Mouse (Mus musculus) lung, embryonic 14.5 days (tissue): ENCODE measurements around the gene Itga9. TPM values are rescaled to one million over a fixed set of nuclear protein-coding genes. Genes with fewer than 3 reads are reported as not detected.

Experiments
- ATAC-seq: fragments of 200-750 bp; cut with Nextera tagmentation; 2 replicates; pipeline ENCODE4 v1.8.0; 2017; ENCODE audit warnings: mild to moderate bottlenecking, moderate TSS enrichment, moderate library complexity; ENCODE audit not compliant: insufficient read depth
- DNase-seq: peaks from one replicate; pipeline ENCODE4 v3.0.0-alpha.2; 2015
- H3K27ac ChIP-seq: fragments of 300-500 bp; sonication (generic); 2 replicates; pipeline ENCODE4 v1.5.1; 2014; ENCODE audit warnings: low read depth, mild to moderate bottlenecking, moderate library complexity
- H3K27me3 ChIP-seq: fragments of 300-500 bp; sonication (generic); 2 replicates; pipeline ENCODE4 v1.6.1; 2014; ENCODE audit warnings: low read length, control low read depth; ENCODE audit not compliant: insufficient read depth
- H3K36me3 ChIP-seq: fragments of 300-500 bp; sonication (generic); 2 replicates; pipeline ENCODE4 v1.6.1; 2014; ENCODE audit warnings: control low read depth; ENCODE audit not compliant: insufficient read depth
- H3K4me1 ChIP-seq: fragments of 300-500 bp; sonication (generic); 2 replicates; pipeline ENCODE4 v1.6.1; 2014; ENCODE audit warnings: antibody characterized with exemption, control low read depth; ENCODE audit not compliant: insufficient read depth
- H3K4me2 ChIP-seq: fragments of 300-500 bp; sonication (generic); 2 replicates; pipeline ENCODE4 v1.6.1; 2014; ENCODE audit warnings: mild to moderate bottlenecking
- H3K4me3 ChIP-seq: fragments of 300-500 bp; sonication (generic); 2 replicates; pipeline ENCODE4 v1.5.1; 2014; ENCODE audit warnings: low read depth, low read length
- H3K9ac ChIP-seq: fragments of 300-500 bp; sonication (generic); 2 replicates; pipeline ENCODE4 v1.6.1; 2014
- H3K9me3 ChIP-seq: fragments of 300-500 bp; sonication (generic); 2 replicates; pipeline ENCODE4 v1.6.1; 2016; ENCODE audit warnings: low read depth, low read length, control low read depth
- CTCF ChIP-seq: IDR thresholded peaks from 2 replicates; pipeline ENCODE4 v1.5.1; 2016; ENCODE audit warnings: antibody characterized with exemption, low read depth
- WGBS: fragments of 180-500 bp; shearing (Covaris S2); extraction: QIAGEN DNeasy Blood & Tissue Kit; methylation state at CpG from one replicate; pipeline ENCODE4 v1.1.7; 2014; 5-methylcytosine and 5-hydroxymethylcytosine counted together
- polyA plus RNA-seq: library from polyadenylated mRNA; unstranded; fragments of >200 nt; fragmentation: Nextera tagmentation; extraction: Ambion mirVana; gene quantifications from 2 replicates; pipeline ENCODE4 v1.2.1, GENCODE M21; 2014

Itga9 gene
- polyA plus RNA-seq, 1 experiment from 2014 or later: 28.7 TPM

DNA sequence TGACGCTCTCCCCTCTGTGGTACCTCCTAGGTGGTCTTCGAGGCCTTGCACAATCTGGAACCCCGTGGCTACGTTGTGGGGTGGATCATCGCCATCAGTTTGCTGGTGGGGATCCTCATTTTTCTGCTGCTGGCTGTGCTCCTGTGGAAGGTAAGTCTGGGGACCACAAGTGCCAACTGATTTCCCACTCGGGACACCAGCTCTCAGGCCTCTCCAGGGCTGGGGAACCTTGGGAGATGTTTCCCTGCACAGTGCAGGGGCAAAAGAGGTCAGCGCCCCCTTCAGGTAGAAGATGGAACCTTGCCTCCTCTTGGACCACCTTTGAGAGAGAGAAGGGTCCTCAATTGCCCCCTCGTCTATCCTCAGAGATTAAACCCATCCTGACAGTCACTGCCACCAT is 281.2 kb downstream of the Itga9 start:
- 0 out of 2 replicates have a peak, but pooled peaks have one; percentile 17 for TF ChIP-seq CTCF
- H3K27me3 ChIP-seq: no peaks in the 10 kb centered on the region
- H3K9me3 ChIP-seq: no peaks in the 10 kb centered on the region
- no peak overlapping the region for H3K4me3 ChIP-seq
- H3K4me2 ChIP-seq: no peak overlapping the region
- 0 out of 2 replicates have a peak, but pooled peaks cover 5% of the 10 kb centered on the region for H3K36me3 ChIP-seq
- 88% methylated on average over 8 of the region's 8 CpGs for WGBS
- no peak overlapping the region for H3K27ac ChIP-seq
- no peak for DNase-seq
- no peak overlapping the region for H3K9ac ChIP-seq
- H3K4me1 ChIP-seq: peaks cover 10% of the 10 kb centered on the region
- no peak for ATAC-seq

DNA sequence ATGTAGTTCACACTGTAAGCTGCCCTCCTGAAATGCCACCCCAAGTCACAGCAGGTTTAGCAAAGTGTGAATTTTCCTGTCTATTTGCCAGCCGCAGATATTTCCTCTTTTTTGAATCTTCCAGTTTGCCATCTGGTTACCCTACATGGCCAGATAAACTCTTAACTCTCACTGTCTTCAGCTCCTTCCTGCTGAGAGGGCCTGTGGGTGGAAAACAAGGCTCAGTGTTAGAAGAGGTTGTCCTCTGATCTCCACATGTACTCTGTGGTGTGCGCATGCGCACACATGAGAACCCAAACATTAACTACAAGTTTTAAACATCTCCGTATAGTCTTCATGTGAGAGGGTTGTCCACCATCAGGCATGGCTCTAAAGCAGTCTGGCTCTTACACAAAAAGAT is 283.7 kb downstream of the Itga9 start:
- Histone ChIP-seq H3K27me3 (no peaks in the 10 kb centered on the region), H3K4me1 (peaks cover 10% of the 10 kb centered on the region), H3K9ac (no peak overlapping the region), H3K9me3 (no peaks in the 10 kb centered on the region), H3K4me3 (no peak overlapping the region), H3K27ac (peak overlapping the region; percentile 39; the same call in 1 of the 2 replicates), H3K4me2 (no peak overlapping the region), H3K36me3 (0 out of 2 replicates have a peak, but pooled peaks cover 5% of the 10 kb centered on the region)
- no peak for TF ChIP-seq CTCF
- WGBS: 71% methylated on average over 4 of the region's 4 CpGs
- no peak for ATAC-seq
- no peak for DNase-seq

DNA sequence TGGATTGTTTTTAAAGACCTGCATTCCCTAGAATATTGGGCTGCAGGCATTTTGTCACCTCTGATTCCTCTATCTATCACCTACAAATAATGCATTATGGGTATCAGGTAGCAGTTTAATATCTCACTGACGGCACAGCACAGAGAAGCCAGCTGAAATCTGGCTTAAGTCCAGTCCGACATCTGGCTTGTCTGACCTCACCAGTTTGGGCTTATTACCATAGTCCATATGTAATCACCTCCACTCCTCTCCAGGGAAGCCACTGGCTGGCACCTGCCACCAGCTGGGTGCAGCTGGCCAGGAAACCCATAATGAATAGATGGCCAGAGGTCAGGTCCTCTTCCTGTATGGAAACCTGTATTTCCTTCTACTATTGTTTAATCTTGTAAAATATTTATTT is 284.2 kb downstream of the Itga9 start:
- peak overlapping the region; percentile 24; the same call in 1 of the 2 replicates for H3K27ac ChIP-seq

DNA sequence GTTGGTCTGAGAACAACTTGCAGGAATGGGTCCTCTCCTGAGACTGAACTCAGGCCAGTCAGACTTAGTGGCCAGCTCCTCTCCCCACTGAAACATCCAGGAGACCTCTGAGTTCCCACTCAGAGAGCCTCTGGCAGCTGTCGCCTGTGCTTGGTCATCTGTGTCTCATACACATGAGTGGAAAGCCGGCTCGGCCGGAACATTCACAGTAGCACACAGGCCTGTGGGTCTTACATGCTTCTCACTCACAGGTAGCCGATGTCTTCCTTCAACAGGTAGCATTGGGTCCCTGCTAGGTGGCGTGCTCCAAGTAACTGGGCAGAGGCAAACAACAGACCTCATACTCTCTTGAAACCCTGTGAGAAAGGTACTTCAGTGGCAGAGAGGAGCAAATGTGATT is 284.6 kb downstream of the Itga9 start:
- TF ChIP-seq CTCF: no peak
- ATAC-seq: no peak
- Histone ChIP-seq H3K27ac (peak overlapping the region; percentile 58; the same call in 1 of the 2 replicates), H3K4me2 (no peak overlapping the region), H3K4me1 (peaks cover 10% of the 10 kb centered on the region), H3K36me3 (0 out of 2 replicates have a peak, but pooled peaks cover 8% of the 10 kb centered on the region), H3K27me3 (no peaks in the 10 kb centered on the region), H3K9me3 (no peaks in the 10 kb centered on the region), H3K4me3 (no peak overlapping the region), H3K9ac (no peak overlapping the region)
- 79% methylated on average over 6 of the region's 6 CpGs for WGBS
- no peak for DNase-seq

More for the DNA sequence above, 284.2 kb downstream of the Itga9 start:
- ATAC-seq: peak; percentile 53; the same call in 1 of the 2 replicates
- no peak overlapping the region for H3K4me3 ChIP-seq
- peak; percentile 69 for DNase-seq
- H3K4me2 ChIP-seq: no peak overlapping the region
- H3K27me3 ChIP-seq: no peaks in the 10 kb centered on the region
- H3K9me3 ChIP-seq: no peaks in the 10 kb centered on the region
- H3K9ac ChIP-seq: no peak overlapping the region
- H3K36me3 ChIP-seq: 0 out of 2 replicates have a peak, but pooled peaks cover 8% of the 10 kb centered on the region
- peaks cover 10% of the 10 kb centered on the region for H3K4me1 ChIP-seq
- no peak for TF ChIP-seq CTCF
- WGBS: 50% methylated on average over 2 of the region's 2 CpGs

DNA sequence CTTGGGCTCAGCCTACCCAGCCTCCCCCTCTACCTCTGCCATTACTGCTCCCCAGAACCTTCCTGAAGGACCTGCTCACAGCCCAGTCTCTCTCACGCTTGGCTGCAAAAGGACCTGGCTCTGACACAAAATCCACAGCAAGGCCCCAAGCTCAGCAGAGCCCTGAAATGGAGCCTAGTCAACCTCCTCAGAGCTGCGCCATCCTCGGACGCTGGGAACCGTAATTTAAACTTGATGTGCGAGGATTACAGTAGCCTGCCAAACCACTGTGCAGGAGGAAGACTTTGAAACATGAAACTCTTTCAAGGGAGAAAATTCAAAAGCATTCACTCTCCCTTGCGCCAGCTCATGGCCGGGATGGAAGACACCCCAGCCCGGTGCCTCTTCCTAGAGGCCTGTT is 285.1 kb downstream of the Itga9 start:
- ATAC-seq (peak; percentile 39; the same call in 1 of the 2 replicates), DNase-seq (peak; percentile 54)
- H3K27ac ChIP-seq: peak overlapping the region; percentile 58; the same call in 1 of the 2 replicates
- no peaks in the 10 kb centered on the region for H3K27me3 ChIP-seq
- peaks cover 10% of the 10 kb centered on the region for H3K4me1 ChIP-seq
- TF ChIP-seq CTCF: no peak
- WGBS: 51% methylated on average over 9 of the region's 9 CpGs
- H3K9ac ChIP-seq: no peak overlapping the region
- no peaks in the 10 kb centered on the region for H3K9me3 ChIP-seq
- no peak overlapping the region for H3K4me3 ChIP-seq
- H3K4me2 ChIP-seq: no peak overlapping the region
- 0 out of 2 replicates have a peak, but pooled peaks cover 8% of the 10 kb centered on the region for H3K36me3 ChIP-seq

DNA sequence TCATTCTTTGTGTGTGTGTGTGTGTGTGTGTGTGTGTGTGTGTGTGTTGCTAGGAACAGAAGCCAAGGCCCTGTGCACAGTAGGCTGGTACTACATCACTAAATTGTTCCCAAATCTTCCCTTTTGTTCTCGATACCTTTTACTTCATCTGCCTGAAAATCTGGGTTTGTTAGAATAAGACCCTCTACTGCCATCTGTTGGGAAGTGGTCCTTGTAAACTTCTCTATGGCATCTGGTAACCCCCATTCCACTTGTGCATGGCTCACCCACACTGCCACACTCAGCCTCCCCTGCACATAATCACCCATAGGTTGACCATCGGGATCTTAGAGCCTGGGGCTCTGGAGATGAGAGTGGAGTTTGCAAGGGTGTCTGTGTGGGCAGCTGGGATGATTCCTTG is 288.6 kb downstream of the Itga9 start:
- no peak overlapping the region for H3K4me3 ChIP-seq
- no peak overlapping the region for H3K9ac ChIP-seq
- peaks cover 13% of the 10 kb centered on the region; the same call in 1 of the 2 replicates for H3K36me3 ChIP-seq
- H3K4me1 ChIP-seq: peaks cover 5% of the 10 kb centered on the region
- H3K27me3 ChIP-seq: no peaks in the 10 kb centered on the region
- ATAC-seq (no peak), DNase-seq (peak; percentile 67)
- no peaks in the 10 kb centered on the region for H3K9me3 ChIP-seq
- TF ChIP-seq CTCF: peak; percentile 45
- no peak overlapping the region for H3K4me2 ChIP-seq
- no peak overlapping the region for H3K27ac ChIP-seq
- 65% methylated on average over 2 of the region's 2 CpGs for WGBS

DNA sequence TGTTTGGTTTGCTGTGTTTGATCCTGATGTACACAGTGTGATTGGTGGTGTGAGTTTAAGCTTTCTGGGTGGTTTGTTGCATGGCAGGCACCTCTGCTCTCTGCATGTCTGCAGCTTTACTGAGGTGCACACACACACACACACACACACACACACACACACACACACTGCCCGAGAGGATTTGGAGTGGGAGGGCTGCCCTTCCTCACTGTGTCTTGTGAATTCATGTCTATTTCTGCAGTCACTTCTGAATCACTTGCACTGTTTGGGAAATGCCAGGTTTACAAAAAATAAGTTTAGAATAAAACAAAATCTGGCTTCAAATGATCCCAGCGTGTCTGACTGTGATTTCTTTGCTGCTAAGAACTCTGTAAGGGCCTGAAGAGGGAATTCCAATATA is 294.2 kb downstream of the Itga9 start:
- H3K9ac ChIP-seq: no peak overlapping the region
- no peak for ATAC-seq
- H3K27ac ChIP-seq: no peak overlapping the region
- no peak overlapping the region for H3K4me2 ChIP-seq
- peaks cover 10% of the 10 kb centered on the region; the same call in 1 of the 2 replicates for H3K36me3 ChIP-seq
- WGBS: 58% methylated on average over 2 of the region's 2 CpGs
- TF ChIP-seq CTCF: no peak
- H3K9me3 ChIP-seq: no peaks in the 10 kb centered on the region
- DNase-seq: no peak
- H3K4me3 ChIP-seq: no peak overlapping the region
- H3K27me3 ChIP-seq: no peaks in the 10 kb centered on the region
- H3K4me1 ChIP-seq: no peaks in the 10 kb centered on the region; the same call in 1 of the 2 replicates
